Mouse (Mus musculus): Measurements from ENCODE around the gene Rpl23. TPM values are rescaled to one million over a fixed set of nuclear protein-coding genes. Genes with fewer than 3 reads are reported as not detected.

Rpl23 gene
- polyA plus RNA-seq, 1 experiment from 2014 or later: 518 TPM

- Histone ChIP-seq H3K27ac (no peak overlapping the region), H3K4me1 (replicated peaks) (peaks cover 12% of the 10 kb centered on the region), H3K27me3 (no peaks in the 10 kb centered on the region), H3K4me2 (no peak overlapping the region), H3K4me3 (replicated peaks) (no peak overlapping the region), H3K36me3 (peaks cover 98% of the 10 kb centered on the region), H3K9ac (replicated peaks) (no peak overlapping the region), H3K9me3 (no peaks in the 10 kb centered on the region)
- WGBS: 78% methylated on average over 20 of the region's 20 CpGs
- ATAC-seq (ENCODE audit: insufficient number of reproducible peaks, insufficient read depth, low FRiP score, low TSS enrichment, low read depth): no peak
Observed at GRCm38 (mm10) chr11:97822840-97823603, 40.8 kb upstream of the Rpl23 start.

GRCm38 (mm10) chr11:97821401-97822064, 39.3 kb upstream of the Rpl23 start:
- Histone ChIP-seq H3K9me3 (no peaks in the 10 kb centered on the region), H3K27me3 (no peaks in the 10 kb centered on the region), H3K36me3 (peaks cover 96% of the 10 kb centered on the region), H3K4me3 (replicated peaks) (no peak overlapping the region), H3K4me1 (replicated peaks) (peaks cover 27% of the 10 kb centered on the region), H3K9ac (replicated peaks) (no peak overlapping the region), H3K27ac (no peak overlapping the region), H3K4me2 (no peak overlapping the region)
- WGBS: 92% methylated on average over 8 of the region's 8 CpGs
- ATAC-seq (ENCODE audit: insufficient number of reproducible peaks, insufficient read depth, low FRiP score, low TSS enrichment, low read depth): no peak

GRCm38 (mm10) chr11:97820840-97821239, 38.6 kb upstream of the Rpl23 start:
- H3K4me2 ChIP-seq: no peak overlapping the region
- ATAC-seq (ENCODE audit: insufficient number of reproducible peaks, insufficient read depth, low FRiP score, low TSS enrichment, low read depth): no peak
- 83% methylated on average over 4 of the region's 4 CpGs for WGBS
- H3K9me3 ChIP-seq: no peaks in the 10 kb centered on the region
- H3K4me1 ChIP-seq (replicated peaks): peaks cover 34% of the 10 kb centered on the region
- no peak overlapping the region for H3K27ac ChIP-seq
- H3K9ac ChIP-seq (replicated peaks): no peak overlapping the region
- peaks cover 96% of the 10 kb centered on the region for H3K36me3 ChIP-seq
- H3K4me3 ChIP-seq (replicated peaks): no peak overlapping the region
- H3K27me3 ChIP-seq: no peaks in the 10 kb centered on the region

GRCm38 (mm10) chr11:97819923-97820322, 37.7 kb upstream of the Rpl23 start:
- Histone ChIP-seq H3K36me3 (peaks cover 96% of the 10 kb centered on the region), H3K9me3 (no peaks in the 10 kb centered on the region), H3K4me1 (replicated peaks) (peaks cover 43% of the 10 kb centered on the region), H3K9ac (replicated peaks) (no peak overlapping the region), H3K4me2 (no peak overlapping the region), H3K4me3 (replicated peaks) (no peak overlapping the region), H3K27ac (no peak overlapping the region), H3K27me3 (no peaks in the 10 kb centered on the region)
- 56% methylated on average over 5 of the region's 5 CpGs for WGBS
- ATAC-seq (ENCODE audit: insufficient number of reproducible peaks, insufficient read depth, low FRiP score, low TSS enrichment, low read depth): no peak

GRCm38 (mm10) chr11:97819102-97819501, 36.9 kb upstream of the Rpl23 start:
- Histone ChIP-seq H3K4me2 (no peak overlapping the region), H3K27ac (peak overlapping the region; percentile 87), H3K9me3 (no peaks in the 10 kb centered on the region), H3K27me3 (no peaks in the 10 kb centered on the region), H3K4me3 (replicated peaks) (no peak overlapping the region), H3K9ac (replicated peaks) (no peak overlapping the region), H3K4me1 (replicated peaks) (peaks cover 47% of the 10 kb centered on the region), H3K36me3 (peaks cover 96% of the 10 kb centered on the region)
- WGBS: 59% methylated on average over 4 of the region's 4 CpGs
- ATAC-seq (ENCODE audit: insufficient number of reproducible peaks, insufficient read depth, low FRiP score, low TSS enrichment, low read depth): no peak

- Histone ChIP-seq H3K36me3 (peaks cover 96% of the 10 kb centered on the region), H3K9ac (replicated peaks) (0 out of 2 replicates have a peak overlapping the region, but pooled peaks have one; percentile 19), H3K27ac (peak overlapping the region; percentile 87), H3K4me1 (replicated peaks) (peaks cover 47% of the 10 kb centered on the region), H3K4me2 (peak overlapping the region; percentile 4; the same call in 1 of the 2 replicates), H3K9me3 (no peaks in the 10 kb centered on the region), H3K4me3 (replicated peaks) (no peak overlapping the region), H3K27me3 (no peaks in the 10 kb centered on the region)
- 14% methylated on average over 4 of the region's 4 CpGs for whole genome bisulfite sequencing
- ATAC-seq (ENCODE audit: insufficient number of reproducible peaks, insufficient read depth, low FRiP score, low TSS enrichment, low read depth): no peak
Observed at GRCm38 (mm10) chr11:97818571-97818970, 36.3 kb upstream of the Rpl23 start.

GRCm38 (mm10) chr11:97818003-97818402, 35.8 kb upstream of the Rpl23 start:
- peaks cover 52% of the 10 kb centered on the region for H3K4me1 ChIP-seq (replicated peaks)
- no peak overlapping the region; the same call in 1 of the 2 replicates for H3K4me2 ChIP-seq
- no peak overlapping the region for H3K4me3 ChIP-seq (replicated peaks)
- no peak for ATAC-seq (ENCODE audit: insufficient number of reproducible peaks, insufficient read depth, low FRiP score, low TSS enrichment, low read depth)
- 0 out of 2 replicates have a peak overlapping the region, but pooled peaks have one; percentile 19 for H3K9ac ChIP-seq (replicated peaks)
- no peaks in the 10 kb centered on the region for H3K27me3 ChIP-seq
- no peaks in the 10 kb centered on the region for H3K9me3 ChIP-seq
- H3K36me3 ChIP-seq: peaks cover 97% of the 10 kb centered on the region
- WGBS: 38% methylated on average over 6 of the region's 6 CpGs
- peak overlapping the region; percentile 87 for H3K27ac ChIP-seq

- Histone ChIP-seq H3K4me1 (replicated peaks) (peaks cover 58% of the 10 kb centered on the region), H3K27me3 (no peaks in the 10 kb centered on the region), H3K4me3 (replicated peaks) (no peak overlapping the region), H3K9ac (replicated peaks) (0 out of 2 replicates have a peak overlapping the region, but pooled peaks have one; percentile 35), H3K36me3 (peaks cover 94% of the 10 kb centered on the region), H3K27ac (peak overlapping the region; percentile 87), H3K9me3 (no peaks in the 10 kb centered on the region), H3K4me2 (no peak overlapping the region)
- WGBS: 35% methylated on average over 5 of the region's 5 CpGs
- ATAC-seq (ENCODE audit: insufficient number of reproducible peaks, insufficient read depth, low FRiP score, low TSS enrichment, low read depth): no peak
Observed at GRCm38 (mm10) chr11:97817379-97817778, 35.1 kb upstream of the Rpl23 start.

- no peak for ATAC-seq (ENCODE audit: insufficient number of reproducible peaks, insufficient read depth, low FRiP score, low TSS enrichment, low read depth)
- H3K9me3 ChIP-seq: no peaks in the 10 kb centered on the region
- 36% methylated on average over 9 of the region's 9 CpGs for WGBS
- H3K9ac ChIP-seq (replicated peaks): 0 out of 2 replicates have a peak overlapping the region, but pooled peaks have one; percentile 35
- no peak overlapping the region for H3K4me2 ChIP-seq
- no peak overlapping the region for H3K4me3 ChIP-seq (replicated peaks)
- H3K36me3 ChIP-seq: peaks cover 92% of the 10 kb centered on the region
- H3K27me3 ChIP-seq: no peaks in the 10 kb centered on the region
- peaks cover 62% of the 10 kb centered on the region for H3K4me1 ChIP-seq (replicated peaks)
- peak overlapping the region; percentile 87 for H3K27ac ChIP-seq
Observed at GRCm38 (mm10) chr11:97816916-97817315, 34.7 kb upstream of the Rpl23 start.

GRCm38 (mm10) chr11:97816176-97816575, 33.9 kb upstream of the Rpl23 start:
- H3K27me3 ChIP-seq: no peaks in the 10 kb centered on the region
- H3K4me3 ChIP-seq (replicated peaks): no peak overlapping the region
- H3K27ac ChIP-seq: no peak overlapping the region
- H3K9me3 ChIP-seq: no peaks in the 10 kb centered on the region
- peaks cover 91% of the 10 kb centered on the region for H3K36me3 ChIP-seq
- H3K4me2 ChIP-seq: no peak overlapping the region
- no peak for ATAC-seq (ENCODE audit: insufficient number of reproducible peaks, insufficient read depth, low FRiP score, low TSS enrichment, low read depth)
- 66% methylated on average over 5 of the region's 5 CpGs for WGBS
- peaks cover 70% of the 10 kb centered on the region for H3K4me1 ChIP-seq (replicated peaks)
- no peak overlapping the region for H3K9ac ChIP-seq (replicated peaks)

- H3K9me3 ChIP-seq: no peaks in the 10 kb centered on the region
- H3K27ac ChIP-seq: no peak overlapping the region
- 70% methylated on average over 11 of the region's 11 CpGs for WGBS
- H3K27me3 ChIP-seq: no peaks in the 10 kb centered on the region
- H3K4me2 ChIP-seq: no peak overlapping the region
- ATAC-seq (ENCODE audit: insufficient number of reproducible peaks, insufficient read depth, low FRiP score, low TSS enrichment, low read depth): no peak
- 0 out of 2 replicates have a peak overlapping the region, but pooled peaks have one; percentile 14 for H3K9ac ChIP-seq (replicated peaks)
- H3K4me3 ChIP-seq (replicated peaks): no peak overlapping the region
- peaks cover 73% of the 10 kb centered on the region for H3K4me1 ChIP-seq (replicated peaks)
- H3K36me3 ChIP-seq: peaks cover 86% of the 10 kb centered on the region
Observed at GRCm38 (mm10) chr11:97815736-97816135, 33.5 kb upstream of the Rpl23 start.
